Mouse (Mus musculus) gastrocnemius, adult 8-10 months (tissue): ENCODE results near the gene Zfp97. TPM values are rescaled to one million over a fixed set of nuclear protein-coding genes. Genes with fewer than 3 reads are reported as not detected.
"Not testable (repeated sequence)": the region's sequence is repeated elsewhere in the genome, so short reads cannot be mapped to it uniquely, and the experiment has no call there.

ENCODE experiments used
- DNase-seq, 2 experiments: peaks; one replicate each; pipeline ENCODE4 v3.0.0; 2022; ENCODE audit warnings: low spot score in 2 of 2
- total RNA-seq, 4 experiments: library from RNA; stranded (reverse); gene quantifications; 2 replicates each; pipeline ENCODE4 v1.2.4; 2022

The Zfp97 gene
- total RNA-seq = 1 to 10 TPM; 4.0 to 4.5 (median 4.4) TPM

DNA sequence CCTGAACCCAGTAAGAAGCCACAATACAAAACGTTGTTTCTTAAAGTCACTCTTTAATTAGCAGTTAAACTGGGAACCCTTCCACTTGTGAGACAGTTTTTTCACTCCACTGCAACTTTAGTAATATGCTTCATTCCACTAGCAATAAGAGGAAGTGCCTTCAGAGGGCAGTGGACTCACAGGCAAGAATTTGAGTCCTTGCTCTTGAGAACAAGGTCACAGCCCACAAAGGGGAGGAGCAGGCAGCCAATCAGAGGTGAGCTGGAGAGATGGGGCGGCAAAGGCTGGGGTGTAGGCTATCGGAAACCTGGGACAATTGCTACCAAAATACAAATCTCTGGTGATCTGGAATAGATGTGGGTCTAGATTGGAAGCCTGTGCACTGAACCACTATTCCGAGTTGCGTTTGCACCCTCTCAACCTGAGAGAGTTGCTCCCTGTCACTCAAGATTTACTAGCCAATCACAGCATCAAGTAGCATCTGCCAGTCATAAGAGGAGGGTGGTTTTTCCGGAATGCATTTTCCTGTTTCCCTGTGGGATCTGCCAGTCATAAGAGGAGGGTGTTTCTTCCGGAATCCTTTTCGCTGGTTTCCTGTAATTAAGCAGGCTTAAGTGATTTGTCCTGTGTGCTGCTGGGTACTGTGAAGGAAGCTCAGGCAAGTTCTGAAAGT, at the start of gene Zfp97:
TSS of gene Zfp97 (plus strand) at position 586 of the 673 bp plus-strand sequence.
- not testable (repeated sequence) for DNase-seq

GRCm38 (mm10) chr17:17178757-17179413, 57.7 kb downstream of the Zfp97 start:
- not testable (repeated sequence) for DNase-seq

- DNase-seq = not testable (repeated sequence)
Observed at GRCm38 (mm10) chr17:17194761-17195160, 73.5 kb downstream of the Zfp97 start.

DNA sequence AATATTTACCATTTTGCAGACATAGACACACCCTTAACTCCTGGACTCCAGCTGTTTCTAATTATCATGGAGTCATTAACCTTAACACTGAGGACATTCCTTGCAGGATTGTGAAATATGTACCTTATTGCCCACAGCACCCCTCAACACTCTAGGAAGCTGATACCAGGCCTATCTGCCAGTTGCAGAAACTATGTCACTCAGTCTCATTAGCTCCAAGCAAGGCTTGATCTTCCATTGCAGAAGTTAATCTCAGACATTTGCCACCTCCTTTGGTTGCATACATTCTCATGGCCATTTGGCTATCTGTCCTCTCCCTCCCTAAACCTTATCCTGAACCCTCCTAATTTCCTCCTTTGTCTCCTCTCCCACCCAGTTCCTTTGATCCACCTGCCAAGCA, 74.0 kb downstream of the Zfp97 start:
- no peak for DNase-seq

DNA sequence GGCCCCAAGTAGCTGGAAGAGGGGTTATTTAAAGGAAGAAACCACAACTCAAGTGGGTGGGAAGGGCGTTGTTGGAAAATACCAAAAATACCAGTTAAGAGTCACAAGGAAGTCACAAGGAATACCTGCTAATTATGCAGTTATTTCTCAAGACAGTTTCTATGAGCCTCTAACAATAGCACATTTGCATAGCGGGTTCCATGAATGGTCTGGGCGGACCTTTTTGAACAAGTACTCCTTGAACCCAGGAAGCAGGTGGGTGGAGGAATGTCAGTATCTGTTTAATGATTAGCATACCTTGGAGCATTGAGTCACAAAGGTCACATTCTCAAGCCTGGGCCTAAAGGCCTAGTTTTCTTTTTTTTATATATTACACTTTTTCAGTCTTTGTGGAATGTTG, 74.9 kb downstream of the Zfp97 start:
- not testable (repeated sequence) for DNase-seq

Other genes starting within 250 kb of the Zfp97 start
- 1 to 10 TPM; 5.8 to 7.0 (median 6.2) TPM for gene Zfp960, start 57.3 kb upstream of the Zfp97 start, total RNA-seq